Mouse (Mus musculus): ENCODE results near the gene Eloa. TPM values are rescaled to one million over a fixed set of nuclear protein-coding genes. Genes with fewer than 3 reads are reported as not detected.

Gene Eloa
- total RNA-seq, 2 experiments from 2014 or later, result 27.3 to 28.5 TPM

- Histone ChIP-seq H3K27ac (no peak overlapping the region), H3K4me3 (no peak overlapping the region)
- TF ChIP-seq CTCF (conservative IDR thresholded peaks at IDR 0.05), result no peak
- DNase-seq (ENCODE audit: low spot score in 2 of 2), result no peak
These were observed 28.7 kb upstream of the Eloa start for GRCm38 (mm10) chr4:136050226-136050625.

GRCm38 (mm10) chr4:136048291-136049032, 26.9 kb upstream of the Eloa start:
- no peak overlapping the region for H3K4me3 ChIP-seq
- no peak overlapping the region for H3K27ac ChIP-seq
- no peak for TF ChIP-seq CTCF (conservative IDR thresholded peaks at IDR 0.05)
- no peak for DNase-seq (ENCODE audit: low spot score in 2 of 2)

GRCm38 (mm10) chr4:136047626-136048025, 26.1 kb upstream of the Eloa start:
- Histone ChIP-seq H3K4me3 (no peak overlapping the region), H3K27ac (no peak overlapping the region)
- no peak for DNase-seq (ENCODE audit: low spot score in 2 of 2)
- no peak; the same call in none of the 2 replicates for TF ChIP-seq CTCF (conservative IDR thresholded peaks at IDR 0.05)

- TF ChIP-seq CTCF (conservative IDR thresholded peaks at IDR 0.05), result no peak
- no peak overlapping the region for H3K4me3 ChIP-seq
These were observed 25.3 kb upstream of the Eloa start for GRCm38 (mm10) chr4:136046888-136047287.

GRCm38 (mm10) chr4:136045091-136045490, 23.5 kb upstream of the Eloa start:
- Histone ChIP-seq H3K27ac (no peak overlapping the region), H3K4me3 (no peak overlapping the region)
- no peak for DNase-seq (ENCODE audit: low spot score in 2 of 2)
- TF ChIP-seq CTCF (conservative IDR thresholded peaks at IDR 0.05), result no peak

More at GRCm38 (mm10) chr4:136046888-136047287, 25.3 kb upstream of the Eloa start:
- DNase-seq (ENCODE audit: low spot score in 2 of 2), result no peak
- H3K27ac ChIP-seq, result no peak overlapping the region

- Histone ChIP-seq H3K4me3 (no peak overlapping the region), H3K27ac (no peak overlapping the region)
- no peak for TF ChIP-seq CTCF (conservative IDR thresholded peaks at IDR 0.05)
- no peak for DNase-seq (ENCODE audit: low spot score in 2 of 2)
These were observed 22.3 kb upstream of the Eloa start for GRCm38 (mm10) chr4:136043784-136044400.

GRCm38 (mm10) chr4:136035078-136035477, 13.5 kb upstream of the Eloa start:
- DNase-seq (ENCODE audit: low spot score in 2 of 2), result no peak
- Histone ChIP-seq H3K4me3 (no peak overlapping the region), H3K27ac (no peak overlapping the region)
- no peak for TF ChIP-seq CTCF (conservative IDR thresholded peaks at IDR 0.05)

- Histone ChIP-seq H3K27ac (no peak overlapping the region), H3K4me3 (no peak overlapping the region)
- no peak for TF ChIP-seq CTCF (conservative IDR thresholded peaks at IDR 0.05)
- DNase-seq (ENCODE audit: low spot score in 2 of 2), result no peak
These were observed 11.7 kb upstream of the Eloa start for GRCm38 (mm10) chr4:136033231-136033630.

- no peak overlapping the region for H3K27ac ChIP-seq
- TF ChIP-seq CTCF (conservative IDR thresholded peaks at IDR 0.05), result no peak
- no peak for DNase-seq (ENCODE audit: low spot score in 2 of 2)
- no peak overlapping the region for H3K4me3 ChIP-seq
These were observed 9.7 kb upstream of the Eloa start for GRCm38 (mm10) chr4:136030968-136031909.

- Histone ChIP-seq H3K27ac (peak overlapping the region; percentile 16; the same call in 1 of the 2 replicates), H3K4me3 (no peak overlapping the region)
- no peak for TF ChIP-seq CTCF (conservative IDR thresholded peaks at IDR 0.05)
- no peak for DNase-seq (ENCODE audit: low spot score in 2 of 2)
These were observed 7.1 kb upstream of the Eloa start for GRCm38 (mm10) chr4:136028689-136029088.

GRCm38 (mm10) chr4:136028132-136028564, 6.6 kb upstream of the Eloa start:
- Histone ChIP-seq H3K4me3 (no peak overlapping the region), H3K27ac (peak overlapping the region; percentile 16; the same call in 1 of the 2 replicates)
- TF ChIP-seq CTCF (conservative IDR thresholded peaks at IDR 0.05), result no peak
- DNase-seq (ENCODE audit: low spot score in 2 of 2), result no peak

- no peak for DNase-seq (ENCODE audit: low spot score in 2 of 2)
- H3K27ac ChIP-seq, result no peak overlapping the region
- no peak overlapping the region for H3K4me3 ChIP-seq
- TF ChIP-seq CTCF (conservative IDR thresholded peaks at IDR 0.05), result no peak
These were observed 6.0 kb upstream of the Eloa start for GRCm38 (mm10) chr4:136027416-136028131.

Data from layer of hippocampus, adult 2 months (tissue).